In the genomic region with DNA sequence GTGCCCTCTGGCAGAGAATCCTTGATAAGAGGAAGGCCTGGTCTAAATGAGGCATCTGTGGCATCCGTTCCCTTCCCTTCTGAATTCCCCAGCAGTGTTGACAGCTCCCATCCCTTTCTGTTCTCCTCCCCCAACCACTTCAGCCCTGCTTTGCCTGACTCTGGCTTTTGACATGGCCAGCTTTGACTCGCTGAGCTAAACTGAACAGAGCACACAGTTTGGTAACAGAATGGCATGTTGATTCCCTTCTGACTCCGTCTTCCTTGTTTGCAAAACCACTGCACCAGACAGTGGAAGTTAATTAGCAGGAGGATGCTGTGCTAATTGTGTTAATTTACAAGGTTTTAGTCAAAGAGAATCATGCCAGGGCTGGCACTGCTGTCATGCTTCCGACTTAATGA, we compare ENCODE assay signal across 10 mouse cellular contexts.
A peak's percentile ranks its signal among the peaks of the same experiment; 100 is the strongest.
DNase-seq lines count a peak whose midpoint lies in the region; ATAC-seq lines count a peak whose summit lies in the region.
"Had no signal": no experiment of that assay in that cellular context is flagged by ENCODE, and none has a peak within 500 bp of the region (broad histone marks: within the 10 kb centered on the region; RNA-seq: fewer than 3 reads in every experiment).

No protein-coding gene starts in this region.

- H3K9me3 ChIP-seq in forebrain, embryonic 13.5 days (replicated peaks), result no peaks in the 10 kb centered on the region
- H3K9me3 ChIP-seq in heart, embryonic 15.5 days (replicated peaks), result no peaks in the 10 kb centered on the region
- H3K9me3 ChIP-seq in midbrain, embryonic 11.5 days (ENCODE audit: control insufficient read depth, low read length), result no peaks in the 10 kb centered on the region
- H3K9me3 ChIP-seq: embryonic facial prominence, embryonic 15.5 days; limb, embryonic 15.5 days had no signal

- WGBS in forebrain, embryonic 13.5 days, result 7% methylated on average over 4 of the region's 4 CpGs
- 30% methylated on average over 4 of the region's 4 CpGs for WGBS in heart, embryonic 15.5 days
- WGBS in midbrain, embryonic 11.5 days, result 25% methylated on average over 4 of the region's 4 CpGs

- intact Hi-C loops in left cerebral cortex, postnatal 14 days (cut with DNase I), result no loop called here

- peaks cover 20% of the 10 kb centered on the region for H3K36me3 ChIP-seq in forebrain, embryonic 13.5 days (ENCODE audit: poor library complexity, severe bottlenecking)
- H3K36me3 ChIP-seq in heart, embryonic 15.5 days, result peaks cover 20% of the 10 kb centered on the region
- H3K36me3 ChIP-seq in midbrain, embryonic 11.5 days (ENCODE audit: control insufficient read depth, insufficient read depth, low read length), result peaks cover 6% of the 10 kb centered on the region; the same call in 1 of the 2 replicates

- ATAC-seq in forebrain, embryonic 13.5 days, result peak; percentile 89
- ATAC-seq in heart, embryonic 15.5 days (replicated peaks; ENCODE audit: insufficient number of reproducible peaks, insufficient read depth, low FRiP score, low read depth), result peak; percentile 90
- ATAC-seq in midbrain, embryonic 11.5 days (ENCODE audit: low FRiP score), result peak; percentile 57; the same call in 1 of the 2 replicates
- no peak for ATAC-seq in megakaryocyte-erythroid progenitor cell, adult 5-6 weeks (replicated peaks; ENCODE audit: low FRiP score, low TSS enrichment, poor library complexity, severe bottlenecking)

- H3K9ac ChIP-seq in forebrain, embryonic 13.5 days, result no peak overlapping the region
- H3K9ac ChIP-seq in heart, embryonic 15.5 days, result no peak overlapping the region
- no peak overlapping the region for H3K9ac ChIP-seq in midbrain, embryonic 11.5 days (ENCODE audit: low read length)
- H3K9ac ChIP-seq: embryonic facial prominence, embryonic 15.5 days; limb, embryonic 15.5 days had no signal

- no peak overlapping the region for H3K4me3 ChIP-seq in forebrain, embryonic 13.5 days
- H3K4me3 ChIP-seq in heart, embryonic 15.5 days, result no peak overlapping the region
- no peak overlapping the region for H3K4me3 ChIP-seq in midbrain, embryonic 11.5 days (ENCODE audit: low read depth, low read length)
- H3K4me3 ChIP-seq: embryonic facial prominence, embryonic 15.5 days; limb, embryonic 15.5 days had no signal

- peak; percentile 70 for DNase-seq in embryo, embryonic 10 days (ENCODE audit: low spot score)
- DNase-seq in midbrain, embryonic 11.5 days (ENCODE audit: low spot score, missing footprints), result no peak
- no peak for DNase-seq in left cerebral cortex, postnatal 14 days (ENCODE audit: low spot score in 2 of 2)
- no peak for DNase-seq in layer of hippocampus, postnatal 14 days (ENCODE audit: low spot score in 2 of 2)
- DNase-seq: kidney, postnatal 36 days had no signal

- H3K27me3 ChIP-seq in forebrain, embryonic 13.5 days, result peaks cover 61% of the 10 kb centered on the region
- H3K27me3 ChIP-seq in heart, embryonic 15.5 days, result no peaks in the 10 kb centered on the region
- no peaks in the 10 kb centered on the region for H3K27me3 ChIP-seq in midbrain, embryonic 11.5 days (ENCODE audit: control insufficient read depth, insufficient read depth, low read length)
- H3K27me3 ChIP-seq: embryonic facial prominence, embryonic 15.5 days; limb, embryonic 15.5 days had no signal

- peak overlapping the region; percentile 36 for H3K27ac ChIP-seq in forebrain, embryonic 13.5 days
- H3K27ac ChIP-seq in heart, embryonic 15.5 days, result peak overlapping the region; percentile 63
- no peak overlapping the region for H3K27ac ChIP-seq in midbrain, embryonic 11.5 days (ENCODE audit: low read depth, low read length)
- H3K27ac ChIP-seq: embryonic facial prominence, embryonic 15.5 days; limb, embryonic 15.5 days had no signal

- H3K4me1 ChIP-seq in forebrain, embryonic 13.5 days, result peaks cover 30% of the 10 kb centered on the region
- peaks cover 8% of the 10 kb centered on the region for H3K4me1 ChIP-seq in heart, embryonic 15.5 days (replicated peaks)
- H3K4me1 ChIP-seq in midbrain, embryonic 11.5 days (ENCODE audit: control insufficient read depth, insufficient read depth, low read length), result peaks cover 10% of the 10 kb centered on the region
- H3K4me1 ChIP-seq: embryonic facial prominence, embryonic 15.5 days; limb, embryonic 15.5 days had no signal

- peak overlapping the region; percentile 12; the same call in 1 of the 2 replicates for H3K4me2 ChIP-seq in forebrain, embryonic 13.5 days
- peak overlapping the region; percentile 40 for H3K4me2 ChIP-seq in heart, embryonic 15.5 days
- H3K4me2 ChIP-seq in midbrain, embryonic 11.5 days, result no peak overlapping the region
- H3K4me2 ChIP-seq: embryonic facial prominence, embryonic 15.5 days; limb, embryonic 15.5 days had no signal
